Mouse (Mus musculus): Measurements from ENCODE around the gene Efna5.

DNA sequence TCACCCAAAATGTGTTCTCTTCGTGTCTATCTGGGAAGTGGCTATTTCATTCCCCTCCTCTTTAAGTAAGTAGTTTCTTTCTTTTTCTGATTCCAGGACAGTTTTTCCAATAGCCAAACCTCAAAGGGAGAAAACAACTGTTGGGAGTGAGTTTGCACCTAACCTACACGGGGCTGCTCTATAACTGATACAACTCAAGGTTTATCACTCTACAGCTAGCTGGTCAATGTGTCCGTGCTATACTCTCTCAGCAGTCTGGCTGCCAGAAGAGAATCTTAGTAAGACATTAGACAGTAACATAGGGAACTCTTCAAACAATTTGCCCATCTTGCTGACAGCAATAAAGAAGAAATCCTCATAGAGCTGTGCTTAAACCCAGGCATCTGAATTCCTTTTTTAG is 130.5 kb downstream of the Efna5 start:
- no peak for TF ChIP-seq USF1 (IDR thresholded peaks at IDR 0.05; ENCODE audit: low read depth, low read length)
- TF ChIP-seq CTCF (conservative IDR thresholded peaks at IDR 0.05 in 1 of 2, IDR thresholded peaks at IDR 0.05 in 1 of 2; ENCODE audit: low read depth in 2 of 2, low read length in 2 of 2) = no peak
- TF ChIP-seq ELF1 (IDR thresholded peaks at IDR 0.05; ENCODE audit: low read depth, low read length) = no peak
- no peak for TF ChIP-seq POLR2A (IDR thresholded peaks at IDR 0.05; ENCODE audit: low read depth, low read length)
- TF ChIP-seq MXI1 (IDR thresholded peaks at IDR 0.05; ENCODE audit: low read depth, low read length) = no peak
- TF ChIP-seq E2F4 (IDR thresholded peaks at IDR 0.05; ENCODE audit: insufficient replicate concordance, low read depth, low read length) = no peak
- TF ChIP-seq ZC3H11A (IDR thresholded peaks at IDR 0.05; ENCODE audit: low read depth, low read length) = no peak
- TF ChIP-seq ZNF384 (IDR thresholded peaks at IDR 0.05; ENCODE audit: low read depth, low read length) = no peak
- TF ChIP-seq USF2 (conservative IDR thresholded peaks at IDR 0.05; ENCODE audit: low read depth, low read length) = no peak
- TF ChIP-seq EP300 (IDR thresholded peaks at IDR 0.05; ENCODE audit: low read length) = no peak
- no peak for TF ChIP-seq MYC (IDR thresholded peaks at IDR 0.05; ENCODE audit: low read depth, low read length)
- no peak for TF ChIP-seq MAZ (IDR thresholded peaks at IDR 0.05; ENCODE audit: low read depth, low read length)
- no peak for TF ChIP-seq GABPA (IDR thresholded peaks at IDR 0.05; ENCODE audit: insufficient replicate concordance, low read depth, low read length)

Measured in CH12.LX (cell line).